Mouse (Mus musculus) liver, adult 2 months (tissue): ENCODE results near the gene D13Ertd608e.

Source experiments
- CTCF ChIP-seq: fragments of 200-500 bp; IDR thresholded peaks from 2 replicates; pipeline ENCODE4 v1.5.1; 2011; ENCODE audit warnings: low read depth, low read length, control low read depth
- POLR2A ChIP-seq: fragments of 200-500 bp; IDR thresholded peaks from 2 replicates; pipeline ENCODE4 v1.6.1; 2011; ENCODE audit warnings: low read length, control low read depth; ENCODE audit not compliant: insufficient read depth; ENCODE audit errors: extremely low read depth

DNA sequence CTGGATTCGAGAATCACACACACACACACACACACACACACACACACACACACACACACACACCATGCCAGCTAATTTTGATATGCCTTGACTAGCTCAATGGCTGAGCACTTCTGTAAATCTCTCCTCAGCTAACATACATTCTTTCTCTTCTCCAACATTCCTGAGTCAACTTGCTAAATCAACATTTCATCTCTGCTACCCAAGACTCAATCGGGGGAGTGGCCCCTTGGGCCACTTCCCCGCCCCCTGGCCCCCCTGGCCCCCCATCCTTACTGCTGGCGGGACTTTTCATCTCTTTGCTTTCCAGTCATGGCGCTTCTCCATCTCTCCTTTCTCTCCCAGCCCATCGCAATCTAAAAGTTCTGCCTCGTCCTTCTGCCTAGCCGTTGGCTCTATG is 19.0 kb upstream of the D13Ertd608e start:
- TF ChIP-seq POLR2A (no peak), CTCF (no peak)
